In genomic region chr13:43616551-43616950, GRCm38 (mm10) we compare ENCODE assay signal across 8 mouse cellular contexts. TPM values are rescaled to one million over a fixed set of nuclear protein-coding genes. Genes with fewer than 3 reads are reported as not detected.
DNase-seq lines count a peak whose midpoint lies in the region; ATAC-seq lines count a peak whose summit lies in the region.

No protein-coding gene starts in this region.

- peak overlapping the region; percentile 68 for H3K4me3 ChIP-seq in kidney, embryonic 15.5 days (replicated peaks)

- no peaks in the 10 kb centered on the region for H3K9me3 ChIP-seq in kidney, embryonic 15.5 days (replicated peaks)

- WGBS in kidney, embryonic 15.5 days: 37% methylated on average over 6 of the region's 6 CpGs

- no peak for ATAC-seq in kidney, embryonic 15.5 days (replicated peaks; ENCODE audit: low FRiP score)

- no peaks in the 10 kb centered on the region for H3K36me3 ChIP-seq in kidney, embryonic 15.5 days

- H3K9ac ChIP-seq in kidney, embryonic 15.5 days: no peak overlapping the region

- H3K4me1 ChIP-seq in kidney, embryonic 15.5 days: peaks cover 15% of the 10 kb centered on the region

- peak overlapping the region; percentile 93 for H3K4me2 ChIP-seq in kidney, embryonic 15.5 days

- no peak for DNase-seq in kidney, adult 8-10 months
- DNase-seq in cerebellum, postnatal 36 days: peak; percentile 57 to 74
- peak; percentile 9 for DNase-seq in induced T-regulatory cell, adult 2 months (ENCODE audit: low read depth)
- peak; percentile 29 for DNase-seq in neural tube, embryonic 10.5 days (ENCODE audit: extremely low spot score, low spot score)
- no peak for DNase-seq in Muller cell, postnatal 12 days (ENCODE audit: inconsistent ontology term)
- no peak for DNase-seq in adrenal gland, adult 2 months
- no peak for DNase-seq in layer of hippocampus, adult 11-12 months (ENCODE audit: low spot score)

- no peak overlapping the region for H3K27ac ChIP-seq in kidney, embryonic 15.5 days

- H3K27me3 ChIP-seq in kidney, embryonic 15.5 days: peaks cover 25% of the 10 kb centered on the region

RNA-seq across cellular contexts. Expression of gene Rnf182, which starts 1.0 kb away (rescaled TPM):
- polyA plus RNA-seq in kidney, embryonic 15.5 days (2015; fragmentation: Nextera tagmentation; extraction: Ambion mirVana): 1.3 and 2.3 TPM in 2 replicates
- total RNA-seq in adrenal gland, adult 2 months (2021): 1 to 10 TPM in 1 of 2 experiments, under 1 TPM in 1; 0.32 to 1.9 TPM
- 0.08 and 0.16 TPM in 2 replicates for polyA plus RNA-seq in adrenal gland, adult 2 months (2012; rRNA removed)

RNA-seq across cellular contexts. Expression of gene Mcur1, which starts 56.6 kb away (rescaled TPM):
- 20.2 and 21.9 TPM in 2 replicates for polyA plus RNA-seq in kidney, embryonic 15.5 days (2015; fragmentation: Nextera tagmentation; extraction: Ambion mirVana)
- 10 to 100 TPM; 40.7 to 51.6 TPM for total RNA-seq in adrenal gland, adult 2 months (2021)
- 29.0 and 43.3 TPM in 2 replicates for polyA plus RNA-seq in adrenal gland, adult 2 months (2012; rRNA removed)

Comparison
In these comparisons a context has a peak if more than half of its experiments do, and no peak if none do; other contexts are left out.
1. DNase-seq: peak in cerebellum, postnatal 36 days (2 of 2), induced T-regulatory cell, adult 2 months (single experiment) and neural tube, embryonic 10.5 days (single experiment); none in kidney, adult 8-10 months (0 of 2), Muller cell, postnatal 12 days (single experiment), adrenal gland, adult 2 months (single experiment) and layer of hippocampus, adult 11-12 months (single experiment).